9 mouse cellular contexts compared by ENCODE assay signal in genomic region chr6:34609892-34610829, GRCm38 (mm10). TPM values are rescaled to one million over a fixed set of nuclear protein-coding genes. Genes with fewer than 3 reads are reported as not detected.
DNase-seq lines count a peak whose midpoint lies in the region; ATAC-seq and TF ChIP-seq lines count a peak whose summit lies in the region.
"Had no signal": no experiment of that assay in that cellular context is flagged by ENCODE, and none has a peak within 500 bp of the region (broad histone marks: within the 10 kb centered on the region; RNA-seq: fewer than 3 reads in every experiment).

No protein-coding gene starts in this region.

- H3K9me3 ChIP-seq in forebrain, embryonic 10.5 days, result no peaks in the 10 kb centered on the region
- no peaks in the 10 kb centered on the region for H3K9me3 ChIP-seq in forebrain, embryonic 16.5 days (ENCODE audit: control insufficient read depth, low read length)
- no peaks in the 10 kb centered on the region for H3K9me3 ChIP-seq in heart, embryonic 13.5 days
- no peaks in the 10 kb centered on the region for H3K9me3 ChIP-seq in kidney, postnatal 0 days (replicated peaks; ENCODE audit: low read length)
- H3K9me3 ChIP-seq: G1E had no signal

- no peak for TF ChIP-seq CTCF in kidney, postnatal 0 days (IDR thresholded peaks at IDR 0.05; ENCODE audit: low read depth)

- H3K4me2 ChIP-seq in forebrain, embryonic 16.5 days (ENCODE audit: low read length), result no peak overlapping the region
- H3K4me2 ChIP-seq in heart, embryonic 13.5 days, result peak overlapping the region; percentile 69
- H3K4me2 ChIP-seq in kidney, postnatal 0 days (ENCODE audit: low read length), result peak overlapping the region; percentile 42

- no peaks in the 10 kb centered on the region for H3K27me3 ChIP-seq in forebrain, embryonic 10.5 days (ENCODE audit: poor library complexity, severe bottlenecking)
- no peaks in the 10 kb centered on the region for H3K27me3 ChIP-seq in forebrain, embryonic 16.5 days (replicated peaks; ENCODE audit: control insufficient read depth, insufficient read depth, low read length)
- no peaks in the 10 kb centered on the region for H3K27me3 ChIP-seq in heart, embryonic 13.5 days (replicated peaks)
- no peaks in the 10 kb centered on the region for H3K27me3 ChIP-seq in kidney, postnatal 0 days (ENCODE audit: insufficient read depth, low read length)

- no peak for ATAC-seq in forebrain, embryonic 16.5 days
- ATAC-seq in heart, embryonic 13.5 days (ENCODE audit: extremely low read depth, insufficient number of reproducible peaks, low FRiP score, low TSS enrichment), result peak; percentile 71; the same call in 1 of the 2 replicates
- peak; percentile 66; the same call in 1 of the 2 replicates for ATAC-seq in kidney, postnatal 0 days (replicated peaks; ENCODE audit: low FRiP score, low read depth)

- WGBS in forebrain, embryonic 10.5 days, result 45% methylated on average over 24 of the region's 24 CpGs
- 54% methylated on average over 24 of the region's 24 CpGs for WGBS in forebrain, embryonic 16.5 days
- WGBS in heart, embryonic 13.5 days, result 5% methylated on average over 24 of the region's 24 CpGs
- 30% methylated on average over 24 of the region's 24 CpGs for WGBS in kidney, postnatal 0 days

- peaks cover 22% of the 10 kb centered on the region for H3K4me1 ChIP-seq in forebrain, embryonic 10.5 days
- H3K4me1 ChIP-seq in forebrain, embryonic 16.5 days (replicated peaks; ENCODE audit: control insufficient read depth, insufficient read depth, low read length), result no peaks in the 10 kb centered on the region
- peaks cover 84% of the 10 kb centered on the region for H3K4me1 ChIP-seq in heart, embryonic 13.5 days
- H3K4me1 ChIP-seq in kidney, postnatal 0 days (replicated peaks; ENCODE audit: insufficient read depth, low read length), result 0 out of 2 replicates have a peak, but pooled peaks cover 14% of the 10 kb centered on the region

- no peak for DNase-seq in forebrain, embryonic 10.5 days (ENCODE audit: extremely low spot score, low spot score)
- peak; percentile 21 for DNase-seq in brain, adult 2 months (ENCODE audit: low read depth, low spot score)
- peak; percentile 84 for DNase-seq in kidney, postnatal 0 days (ENCODE audit: low spot score)
- DNase-seq in lung, postnatal 4 days, result peak; percentile 67 to 79
- DNase-seq in urinary bladder, postnatal 10 days (ENCODE audit: low spot score), result no peak
- no peak for DNase-seq in frontal cortex, adult 2 months (ENCODE audit: extremely low spot score in 1 of 2, low spot score in 1 of 2)

- no peak overlapping the region for H3K4me3 ChIP-seq in forebrain, embryonic 10.5 days
- H3K4me3 ChIP-seq in forebrain, embryonic 16.5 days (replicated peaks; ENCODE audit: low read length), result no peak overlapping the region
- H3K4me3 ChIP-seq in heart, embryonic 13.5 days, result peak overlapping the region; percentile 38
- H3K4me3 ChIP-seq in kidney, postnatal 0 days (replicated peaks; ENCODE audit: low read depth, low read length), result no peak overlapping the region

- H3K36me3 ChIP-seq in forebrain, embryonic 10.5 days (replicated peaks), result no peaks in the 10 kb centered on the region
- H3K36me3 ChIP-seq in forebrain, embryonic 16.5 days (ENCODE audit: control insufficient read depth, insufficient read depth), result no peaks in the 10 kb centered on the region
- H3K36me3 ChIP-seq in heart, embryonic 13.5 days, result no peaks in the 10 kb centered on the region; the same call in 1 of the 2 replicates
- no peaks in the 10 kb centered on the region for H3K36me3 ChIP-seq in kidney, postnatal 0 days (ENCODE audit: insufficient read depth, low read length)
- H3K36me3 ChIP-seq: G1E had no signal

- peak overlapping the region; percentile 73 for H3K27ac ChIP-seq in forebrain, embryonic 10.5 days
- H3K27ac ChIP-seq in forebrain, embryonic 16.5 days (ENCODE audit: low read length), result no peak overlapping the region
- H3K27ac ChIP-seq in heart, embryonic 13.5 days (replicated peaks), result peak overlapping the region; percentile 96
- peak overlapping the region; percentile 73 for H3K27ac ChIP-seq in kidney, postnatal 0 days

- no peak overlapping the region for H3K9ac ChIP-seq in forebrain, embryonic 16.5 days (replicated peaks; ENCODE audit: low read depth, low read length)
- H3K9ac ChIP-seq in heart, embryonic 13.5 days, result peak overlapping the region; percentile 74
- H3K9ac ChIP-seq in kidney, postnatal 0 days (ENCODE audit: low read depth, low read length), result no peak overlapping the region

RNA-seq across cellular contexts. Expression of gene Cald1, which starts 11.9 kb away (rescaled TPM):
- 135 and 143 TPM in 2 replicates for polyA plus RNA-seq in forebrain, embryonic 10.5 days (2016; fragmentation: Nextera tagmentation; extraction: Ambion mirVana)
- 56.8 and 58.5 TPM in 2 replicates for polyA plus RNA-seq in forebrain, embryonic 16.5 days (2015; fragmentation: Nextera tagmentation; extraction: Ambion mirVana)
- 165 and 173 TPM in 2 replicates for polyA plus RNA-seq in heart, embryonic 13.5 days (2015; fragmentation: Nextera tagmentation; extraction: Ambion mirVana)
- 233 and 263 TPM in 2 replicates for polyA plus RNA-seq in kidney, postnatal 0 days (2015; fragmentation: Nextera tagmentation; extraction: Ambion mirVana)
- 21.9 and 31.0 TPM in 2 replicates for polyA plus RNA-seq in frontal cortex, adult 2 months (2012; rRNA removed)
- polyA plus RNA-seq: G1E had no signal

Comparison
In these comparisons a context has a peak if more than half of its experiments do, and no peak if none do; other contexts are left out.
1. DNase-seq: peak in brain, adult 2 months (single experiment), kidney, postnatal 0 days (single experiment) and lung, postnatal 4 days (2 of 2); none in forebrain, embryonic 10.5 days (single experiment), urinary bladder, postnatal 10 days (single experiment) and frontal cortex, adult 2 months (0 of 2).